ENCODE assay signal across 15 mouse cellular contexts in genomic region chr13:116110578-116110977, GRCm38 (mm10).
"Had no signal": no experiment of that assay in that cellular context is flagged by ENCODE, and none has a peak within 500 bp of the region (broad histone marks: within the 10 kb centered on the region; RNA-seq: fewer than 3 reads in every experiment).

No protein-coding gene starts in this region.

- H3K36me3 ChIP-seq: kidney, embryonic 15.5 days; limb, embryonic 10.5 days; limb, embryonic 13.5 days; liver, embryonic 13.5 days had no signal

- H3K4me3 ChIP-seq: kidney, embryonic 15.5 days; limb, embryonic 10.5 days; limb, embryonic 13.5 days; liver, embryonic 13.5 days had no signal

- H3K27me3 ChIP-seq: kidney, embryonic 15.5 days; limb, embryonic 13.5 days; liver, embryonic 13.5 days had no signal

- H3K9me3 ChIP-seq: kidney, embryonic 15.5 days; limb, embryonic 10.5 days; limb, embryonic 13.5 days; liver, embryonic 13.5 days had no signal

- H3K4me1 ChIP-seq: kidney, embryonic 15.5 days; limb, embryonic 10.5 days; limb, embryonic 13.5 days; liver, embryonic 13.5 days had no signal

- H3K4me2 ChIP-seq: kidney, embryonic 15.5 days; limb, embryonic 13.5 days; liver, embryonic 13.5 days; midbrain, embryonic 11.5 days had no signal

- DNase-seq: kidney, adult 8-10 months; kidney, postnatal 10 days; kidney, postnatal 36 days; liver; liver, embryonic 13.5 days; lung, adult 2 months; lung, postnatal 14 days; lung, postnatal 4 days; midbrain, embryonic 14.5 days; thymus, adult 18-20 months; thymus, postnatal 36 days had no signal

- H3K27ac ChIP-seq: kidney, embryonic 15.5 days; limb, embryonic 10.5 days; limb, embryonic 13.5 days; liver, embryonic 13.5 days had no signal

- H3K9ac ChIP-seq: kidney, embryonic 15.5 days; limb, embryonic 13.5 days; liver, embryonic 13.5 days had no signal
